Mouse (Mus musculus): ENCODE results near the gene Med24. TPM values are rescaled to one million over a fixed set of nuclear protein-coding genes. Genes with fewer than 3 reads are reported as not detected.
"Not testable (repeated sequence)": the region's sequence is repeated elsewhere in the genome, so short reads cannot be mapped to it uniquely, and the experiment has no call there.

The Med24 gene
- total RNA-seq, 2 experiments from 2014 or later, result 28.7 to 46.3 TPM

- no peak for ATAC-seq (replicated peaks; ENCODE audit: poor library complexity)
These were observed 6.1 kb downstream of the Med24 start for GRCm38 (mm10) chr11:98723098-98723497.

- no peak for ATAC-seq (replicated peaks; ENCODE audit: poor library complexity)
These were observed 7.6 kb downstream of the Med24 start for GRCm38 (mm10) chr11:98721458-98722226.

GRCm38 (mm10) chr11:98720756-98721155 lies 8.5 kb downstream of the Med24 start:
- ATAC-seq (replicated peaks; ENCODE audit: poor library complexity), result no peak

- ATAC-seq (replicated peaks; ENCODE audit: poor library complexity), result peak; percentile 89
These were observed 11.3 kb downstream of the Med24 start for GRCm38 (mm10) chr11:98717904-98718303.

GRCm38 (mm10) chr11:98715946-98716345 lies 13.3 kb downstream of the Med24 start:
- no peak for ATAC-seq (replicated peaks; ENCODE audit: poor library complexity)

- ATAC-seq (replicated peaks; ENCODE audit: poor library complexity), result no peak
These were observed 15.5 kb downstream of the Med24 start for GRCm38 (mm10) chr11:98713703-98714102.

GRCm38 (mm10) chr11:98712009-98712408 lies 17.2 kb downstream of the Med24 start:
- ATAC-seq (replicated peaks; ENCODE audit: poor library complexity), result not testable (repeated sequence)

- ATAC-seq (replicated peaks; ENCODE audit: poor library complexity), result no peak
These were observed 18.2 kb downstream of the Med24 start for GRCm38 (mm10) chr11:98711046-98711434.

- peak; percentile 77 for ATAC-seq (replicated peaks; ENCODE audit: poor library complexity)
These were observed 18.7 kb downstream of the Med24 start for GRCm38 (mm10) chr11:98710416-98711045.

GRCm38 (mm10) chr11:98709001-98709741 lies 20.1 kb downstream of the Med24 start:
- peak; percentile 20; the same call in 1 of the 2 replicates for ATAC-seq (replicated peaks; ENCODE audit: poor library complexity)

- peak; percentile 27 for ATAC-seq (replicated peaks; ENCODE audit: poor library complexity)
These were observed 20.8 kb downstream of the Med24 start for GRCm38 (mm10) chr11:98708282-98708956.

- ATAC-seq (replicated peaks; ENCODE audit: poor library complexity), result no peak
These were observed 21.6 kb downstream of the Med24 start for GRCm38 (mm10) chr11:98707401-98708281.

- ATAC-seq (replicated peaks; ENCODE audit: poor library complexity), result no peak
These were observed 24.2 kb downstream of the Med24 start for GRCm38 (mm10) chr11:98705021-98705420.

- no peak for ATAC-seq (replicated peaks; ENCODE audit: poor library complexity)
These were observed 26.9 kb downstream of the Med24 start for GRCm38 (mm10) chr11:98702323-98702722.

- ATAC-seq (replicated peaks; ENCODE audit: poor library complexity), result no peak
These were observed 28.0 kb downstream of the Med24 start, which contains the start of gene Csf3 for GRCm38 (mm10) chr11:98701213-98701670. TSS of gene Csf3 (plus strand) at chr11:98701263.

- ATAC-seq (replicated peaks; ENCODE audit: poor library complexity), result peak; percentile 95
These were observed 29.3 kb downstream of the Med24 start for GRCm38 (mm10) chr11:98699911-98700310.

- ATAC-seq (replicated peaks; ENCODE audit: poor library complexity), result no peak
These were observed 30.2 kb downstream of the Med24 start for GRCm38 (mm10) chr11:98698849-98699640.

GRCm38 (mm10) chr11:98697225-98697624 lies 32.0 kb downstream of the Med24 start:
- no peak for ATAC-seq (replicated peaks; ENCODE audit: poor library complexity)
